Mouse (Mus musculus) activated CD4-positive, CD25-positive, alpha-beta regulatory T cell, adult 4 months (primary cell): ENCODE results near the gene Cd1d1. TPM values are rescaled to one million over a fixed set of nuclear protein-coding genes. Genes with fewer than 3 reads are reported as not detected.

Experiments used
- ATAC-seq: one replicate; pipeline ENCODE4 v1.8.0; 2017
- polyA plus RNA-seq, 2 experiments: library from polyadenylated mRNA; unstranded; fragments of 100-300 nt; shearing (Covaris generic); gene quantifications; one replicate each; pipeline ENCODE4 v1.2.1; 2017

The Cd1d1 gene
- polyA plus RNA-seq, 2 experiments from 2014 or later: 95.4 to 102 TPM

GRCm38 (mm10) chr3:86960656-86961394 lies 38.4 kb downstream of the Cd1d1 start:
- ATAC-seq: peak; percentile 76

- ATAC-seq: no peak
These were observed 40.2 kb downstream of the Cd1d1 start for GRCm38 (mm10) chr3:86959088-86959487.

DNA sequence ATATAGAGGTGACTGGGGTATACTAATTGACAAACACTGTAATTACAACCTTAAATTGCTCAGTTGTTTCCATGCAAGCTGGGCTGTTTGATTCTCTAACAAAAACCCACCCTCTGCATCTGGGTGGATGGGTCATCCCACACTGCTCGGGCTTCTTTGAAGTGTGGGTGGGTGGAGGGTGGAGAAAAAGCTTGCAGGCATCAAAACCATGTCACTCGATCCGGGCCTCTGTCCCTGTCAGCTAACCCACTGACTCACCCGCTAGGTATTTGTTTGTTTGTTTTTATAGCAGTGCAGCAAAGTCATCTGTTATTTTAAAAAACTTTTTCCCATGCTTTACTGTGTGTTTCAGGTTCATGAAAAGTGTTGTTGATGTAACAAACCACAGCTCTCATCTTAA lies 43.9 kb downstream of the Cd1d1 start:
- no peak for ATAC-seq

DNA sequence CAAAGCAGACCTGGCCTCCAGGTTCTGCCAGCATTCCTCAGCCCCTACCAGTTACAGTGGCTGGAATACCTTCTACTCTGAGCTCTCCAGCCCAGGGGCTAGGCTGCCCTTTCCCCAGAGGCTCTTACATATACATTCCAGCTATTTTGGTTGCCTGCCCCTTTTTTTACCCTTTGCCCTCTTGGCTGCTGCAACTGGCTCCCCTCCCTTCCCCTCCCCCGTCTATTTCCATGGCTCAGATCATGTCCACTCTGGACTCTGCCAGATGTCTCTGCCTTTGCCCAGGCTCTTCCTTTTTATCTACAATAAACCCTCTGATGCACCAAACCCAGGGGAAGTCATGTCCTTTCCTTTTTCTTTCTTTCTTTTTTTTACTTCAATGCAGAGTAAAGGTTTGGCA lies 44.7 kb downstream of the Cd1d1 start:
- ATAC-seq: no peak

- ATAC-seq: no peak
These were observed 45.4 kb downstream of the Cd1d1 start for GRCm38 (mm10) chr3:86953819-86954218.

DNA sequence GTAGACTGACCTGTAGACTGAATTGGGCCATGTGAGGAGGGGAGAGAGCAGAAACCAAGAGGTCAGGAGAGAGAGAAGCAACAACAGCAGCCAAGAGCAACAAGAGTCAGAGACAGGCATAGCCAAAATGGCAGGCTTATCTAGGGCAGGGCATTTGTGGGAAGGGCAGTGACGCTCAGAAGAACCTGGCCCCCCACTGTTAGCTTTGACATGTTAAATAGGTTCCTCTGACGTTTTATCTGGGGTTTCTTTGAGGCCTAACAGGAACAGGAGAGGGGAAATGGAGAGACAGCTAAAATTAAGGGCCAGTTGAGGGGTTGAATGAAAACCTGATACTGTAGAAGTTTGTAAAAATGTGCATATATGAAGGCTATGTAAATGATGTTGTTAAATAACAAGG lies 48.6 kb downstream of the Cd1d1 start:
- ATAC-seq: no peak

Other genes with a start within 250 kb of the Cd1d1 start
- 1 to 10 TPM; 2.5 to 5.0 TPM for gene Dclk2, start 78.6 kb downstream of the Cd1d1 start, polyA plus RNA-seq
- not detected for gene Kirrel, start 175.3 kb upstream of the Cd1d1 start, polyA plus RNA-seq